Mouse (Mus musculus): ENCODE measurements around the gene Mxra8.

DNA sequence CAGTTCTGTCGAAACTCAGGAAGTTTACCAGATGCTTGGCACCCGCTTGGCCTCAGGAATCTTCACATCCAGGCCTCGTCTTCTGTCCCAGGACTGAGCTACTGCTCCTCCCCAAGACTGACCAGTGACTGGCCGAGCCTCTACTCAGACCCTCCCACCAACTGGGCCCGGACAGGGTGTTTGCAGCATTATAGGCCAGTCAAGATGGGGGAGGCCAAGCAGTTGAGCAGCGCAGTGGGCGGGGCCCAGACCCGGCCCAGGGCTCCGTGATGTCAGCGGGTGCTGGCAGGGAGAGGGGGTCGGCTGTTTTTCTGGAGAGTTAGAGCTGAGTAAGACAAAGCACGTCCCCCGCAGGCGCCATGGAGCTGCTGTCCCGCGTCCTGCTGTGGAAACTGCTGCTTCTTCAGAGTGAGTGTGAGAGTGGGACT, at the start of gene Mxra8:
- TF ChIP-seq CTCF (IDR thresholded peaks at IDR 0.05; ENCODE audit: borderline replicate concordance, insufficient read depth, low read length) (no peak), POLR2A (IDR thresholded peaks at IDR 0.05; ENCODE audit: low read depth, low read length) (peak; percentile 94)
